Mouse (Mus musculus) thymus, adult 2 months (tissue): Measurements from ENCODE around the gene Olfr10.

Experiments used
- CTCF ChIP-seq: fragments of 200-500 bp; IDR thresholded peaks from 2 replicates; pipeline ENCODE4 v1.5.1; 2012; ENCODE audit warnings: mild to moderate bottlenecking, control low read depth, low read length, moderate library complexity, borderline replicate concordance; ENCODE audit not compliant: control insufficient read depth, poor library complexity, insufficient read depth; ENCODE audit errors: extremely low read depth
- POLR2A ChIP-seq: fragments of 200-500 bp; IDR thresholded peaks from 2 replicates; pipeline ENCODE4 v1.6.1; 2012; ENCODE audit warnings: mild to moderate bottlenecking, low read length, control low read depth, moderate library complexity; ENCODE audit not compliant: control insufficient read depth, poor library complexity, insufficient read depth; ENCODE audit errors: extremely low read depth

DNA sequence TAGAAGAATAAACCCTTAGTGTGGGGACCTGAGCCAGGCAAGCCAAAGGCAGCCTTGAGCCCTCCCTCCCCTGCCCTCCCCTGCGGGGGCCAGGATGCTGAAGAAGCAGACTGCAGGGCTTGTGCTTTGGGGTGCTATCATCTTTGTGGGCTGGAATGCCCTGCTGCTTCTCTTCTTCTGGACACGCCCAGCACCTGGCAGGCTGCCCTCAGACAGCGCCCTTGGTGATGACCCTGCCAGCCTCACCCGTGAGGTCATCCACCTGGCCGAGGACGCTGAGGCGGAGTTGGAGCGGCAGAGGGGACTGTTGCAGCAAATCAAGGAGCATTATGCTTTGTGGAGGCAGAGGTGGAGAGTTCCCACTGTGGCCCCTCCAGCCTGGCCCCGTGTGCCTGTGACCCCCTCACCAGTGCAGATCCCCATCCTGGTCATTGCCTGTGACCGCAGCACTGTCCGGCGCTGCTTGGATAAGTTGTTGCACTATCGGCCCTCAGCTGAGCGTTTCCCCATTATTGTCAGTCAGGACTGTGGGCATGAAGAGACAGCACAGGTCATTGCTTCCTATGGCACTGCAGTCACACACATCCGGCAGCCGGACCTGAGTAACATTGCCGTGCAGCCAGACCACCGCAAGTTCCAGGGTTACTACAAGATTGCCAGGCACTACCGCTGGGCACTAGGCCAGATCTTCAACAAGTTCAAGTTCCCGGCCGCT, 43.8 kb upstream of the Olfr10 start:
- TF ChIP-seq POLR2A (no peak), CTCF (no peak)
